Comparison of ENCODE assay signal across 29 mouse cellular contexts in genomic region chr11:100949540-100949939, GRCm38 (mm10). TPM values are rescaled to one million over a fixed set of nuclear protein-coding genes. Genes with fewer than 3 reads are reported as not detected.
A peak's percentile ranks its signal among the peaks of the same experiment; 100 is the strongest.
DNase-seq lines count a peak whose midpoint lies in the region; ATAC-seq and TF ChIP-seq lines count a peak whose summit lies in the region.
"Had no signal": no experiment of that assay in that cellular context is flagged by ENCODE, and none has a peak within 500 bp of the region (broad histone marks: within the 10 kb centered on the region; RNA-seq: fewer than 3 reads in every experiment).

No protein-coding gene starts in this region.

- ATAC-seq in hindbrain, postnatal 0 days: no peak
- ATAC-seq in hindbrain, embryonic 14.5 days (ENCODE audit: low FRiP score): no peak
- ATAC-seq in liver, embryonic 14.5 days (ENCODE audit: insufficient read depth): no peak
- no peak for ATAC-seq in liver, embryonic 12.5 days
- ATAC-seq in midbrain, postnatal 0 days (ENCODE audit: low FRiP score): no peak
- ATAC-seq: CD4-positive, CD25-positive, alpha-beta regulatory T cell, adult 4 months; forebrain, embryonic 14.5 days; midbrain, embryonic 15.5 days had no signal

- 97% methylated on average over 1 of the region's 1 CpGs for WGBS in hindbrain, postnatal 0 days
- 96% methylated on average over 1 of the region's 1 CpGs for WGBS in hindbrain, embryonic 14.5 days
- 73% methylated on average over 1 of the region's 1 CpGs for WGBS in liver, embryonic 14.5 days (ENCODE audit: insufficient replicate concordance)
- 83% methylated on average over 1 of the region's 1 CpGs for WGBS in liver, embryonic 12.5 days (ENCODE audit: insufficient replicate concordance)
- 100% methylated on average over 1 of the region's 1 CpGs for WGBS in midbrain, postnatal 0 days
- WGBS in midbrain, embryonic 10.5 days: 92% methylated on average over 1 of the region's 1 CpGs

- no peak overlapping the region for H3K9ac ChIP-seq in hindbrain, postnatal 0 days (replicated peaks; ENCODE audit: low read length)
- no peak overlapping the region for H3K9ac ChIP-seq in hindbrain, embryonic 14.5 days
- no peak overlapping the region for H3K9ac ChIP-seq in liver, embryonic 14.5 days (replicated peaks)
- no peak overlapping the region for H3K9ac ChIP-seq in liver, embryonic 12.5 days
- no peak overlapping the region for H3K9ac ChIP-seq in midbrain, postnatal 0 days (replicated peaks; ENCODE audit: low read length, poor library complexity, severe bottlenecking)
- H3K9ac ChIP-seq: heart, embryonic 13.5 days; limb, embryonic 13.5 days; liver, embryonic 13.5 days; lung, embryonic 15.5 days; midbrain, embryonic 15.5 days; neural tube, embryonic 12.5 days had no signal

- no peaks in the 10 kb centered on the region for H3K36me3 ChIP-seq in hindbrain, postnatal 0 days (ENCODE audit: insufficient read depth, low read length)
- H3K36me3 ChIP-seq in hindbrain, embryonic 14.5 days (replicated peaks; ENCODE audit: control insufficient read depth, insufficient read depth): no peaks in the 10 kb centered on the region
- no peaks in the 10 kb centered on the region for H3K36me3 ChIP-seq in liver, embryonic 14.5 days (replicated peaks; ENCODE audit: control insufficient read depth, insufficient read depth, low read depth)
- no peaks in the 10 kb centered on the region for H3K36me3 ChIP-seq in liver, embryonic 12.5 days
- no peaks in the 10 kb centered on the region for H3K36me3 ChIP-seq in midbrain, postnatal 0 days (ENCODE audit: insufficient read depth, low read length)
- H3K36me3 ChIP-seq in midbrain, embryonic 10.5 days: no peaks in the 10 kb centered on the region
- H3K36me3 ChIP-seq: limb, embryonic 13.5 days; liver, embryonic 13.5 days; lung, embryonic 15.5 days; midbrain, embryonic 15.5 days; neural tube, embryonic 12.5 days had no signal

- DNase-seq in hindbrain, postnatal 0 days (ENCODE audit: low spot score): no peak
- no peak for DNase-seq in hindbrain, embryonic 14.5 days (ENCODE audit: low spot score)
- no peak for DNase-seq in liver, embryonic 14.5 days (ENCODE audit: low read depth in 3 of 3, low spot score in 3 of 3)
- DNase-seq in midbrain, postnatal 0 days (ENCODE audit: low spot score): no peak
- no peak for DNase-seq in midbrain, embryonic 10.5 days (ENCODE audit: low spot score)
- no peak for DNase-seq in adrenal gland, adult 8-10 months
- DNase-seq: adrenal gland, postnatal 10 days; cerebellum, adult 8-10 months; cerebellum, postnatal 36 days; gastrocnemius, postnatal 36 days; heart, adult 18-20 months; kidney, adult 18-20 months; kidney, postnatal 4 days; layer of hippocampus, adult 9-11 months; liver, embryonic 13.5 days; right cerebral cortex, adult 18-20 months; spleen, adult 18-20 months; thymus, adult 2 months; thymus, postnatal 36 days had no signal

- no peaks in the 10 kb centered on the region for H3K27me3 ChIP-seq in hindbrain, postnatal 0 days (ENCODE audit: insufficient read depth, low read length)
- no peaks in the 10 kb centered on the region for H3K27me3 ChIP-seq in hindbrain, embryonic 14.5 days (ENCODE audit: control insufficient read depth, insufficient read depth, low read length)
- no peaks in the 10 kb centered on the region for H3K27me3 ChIP-seq in liver, embryonic 14.5 days (ENCODE audit: control insufficient read depth, insufficient read depth, low read length)
- H3K27me3 ChIP-seq in liver, embryonic 12.5 days (replicated peaks): no peaks in the 10 kb centered on the region
- no peaks in the 10 kb centered on the region; the same call in 1 of the 2 replicates for H3K27me3 ChIP-seq in midbrain, postnatal 0 days (ENCODE audit: insufficient read depth, low read length)
- no peaks in the 10 kb centered on the region for H3K27me3 ChIP-seq in midbrain, embryonic 10.5 days (ENCODE audit: low read depth, poor library complexity, severe bottlenecking)
- H3K27me3 ChIP-seq: heart, embryonic 13.5 days; limb, embryonic 13.5 days; liver, embryonic 13.5 days; lung, embryonic 15.5 days; midbrain, embryonic 15.5 days; neural tube, embryonic 12.5 days had no signal

- no peak overlapping the region for H3K27ac ChIP-seq in hindbrain, postnatal 0 days
- no peak overlapping the region for H3K27ac ChIP-seq in hindbrain, embryonic 14.5 days
- no peak overlapping the region for H3K27ac ChIP-seq in liver, embryonic 14.5 days
- no peak overlapping the region for H3K27ac ChIP-seq in liver, embryonic 12.5 days
- H3K27ac ChIP-seq in midbrain, postnatal 0 days (ENCODE audit: low read depth, low read length): no peak overlapping the region
- no peak overlapping the region for H3K27ac ChIP-seq in midbrain, embryonic 10.5 days (replicated peaks)
- H3K27ac ChIP-seq: heart, embryonic 13.5 days; limb, embryonic 13.5 days; liver, embryonic 13.5 days; lung, embryonic 15.5 days; macrophage; midbrain, embryonic 15.5 days; neural tube, embryonic 12.5 days had no signal

- H3K9me3 ChIP-seq in hindbrain, postnatal 0 days (ENCODE audit: low read length): peaks cover 5% of the 10 kb centered on the region; the same call in 1 of the 2 replicates
- no peaks in the 10 kb centered on the region for H3K9me3 ChIP-seq in hindbrain, embryonic 14.5 days (ENCODE audit: control insufficient read depth, low read length)
- H3K9me3 ChIP-seq in liver, embryonic 14.5 days (ENCODE audit: control insufficient read depth, low read length): no peaks in the 10 kb centered on the region; the same call in 1 of the 2 replicates
- peaks cover 6% of the 10 kb centered on the region; the same call in 1 of the 2 replicates for H3K9me3 ChIP-seq in liver, embryonic 12.5 days (replicated peaks)
- H3K9me3 ChIP-seq in midbrain, postnatal 0 days (ENCODE audit: low read length): 0 out of 2 replicates have a peak, but pooled peaks cover 4% of the 10 kb centered on the region
- H3K9me3 ChIP-seq in midbrain, embryonic 10.5 days (replicated peaks): no peaks in the 10 kb centered on the region; the same call in 1 of the 2 replicates
- H3K9me3 ChIP-seq: limb, embryonic 13.5 days; liver, embryonic 13.5 days; lung, embryonic 15.5 days; midbrain, embryonic 15.5 days; neural tube, embryonic 12.5 days had no signal

- TF ChIP-seq CTCF in hindbrain, postnatal 0 days (IDR thresholded peaks at IDR 0.05; ENCODE audit: low read depth): peak; percentile 30
- peak; percentile 23; the same call in 1 of the 2 replicates for TF ChIP-seq CTCF in liver, embryonic 14.5 days (IDR thresholded peaks at IDR 0.05; ENCODE audit: low read depth)
- TF ChIP-seq CTCF in midbrain, postnatal 0 days (IDR thresholded peaks at IDR 0.05): peak; percentile 34; the same call in 1 of the 2 replicates

- H3K4me3 ChIP-seq in hindbrain, postnatal 0 days (ENCODE audit: low read length): no peak overlapping the region
- H3K4me3 ChIP-seq in hindbrain, embryonic 14.5 days (replicated peaks; ENCODE audit: low read length): no peak overlapping the region
- H3K4me3 ChIP-seq in liver, embryonic 14.5 days (ENCODE audit: insufficient read depth in 1 of 2, low read depth in 2 of 2, low read length in 2 of 2): no peak overlapping the region
- no peak overlapping the region for H3K4me3 ChIP-seq in liver, embryonic 12.5 days
- no peak overlapping the region for H3K4me3 ChIP-seq in midbrain, postnatal 0 days (ENCODE audit: low read depth, low read length)
- no peak overlapping the region for H3K4me3 ChIP-seq in midbrain, embryonic 10.5 days
- H3K4me3 ChIP-seq: heart, embryonic 13.5 days; limb, embryonic 13.5 days; liver, embryonic 13.5 days; lung, embryonic 15.5 days; midbrain, embryonic 15.5 days; myocyte; neural tube, embryonic 12.5 days had no signal

- H3K4me2 ChIP-seq in hindbrain, postnatal 0 days (ENCODE audit: low read depth, low read length): no peak overlapping the region
- no peak overlapping the region for H3K4me2 ChIP-seq in hindbrain, embryonic 14.5 days (replicated peaks)
- H3K4me2 ChIP-seq in liver, embryonic 14.5 days (ENCODE audit: low read depth): no peak overlapping the region
- no peak overlapping the region for H3K4me2 ChIP-seq in liver, embryonic 12.5 days
- no peak overlapping the region for H3K4me2 ChIP-seq in midbrain, postnatal 0 days (ENCODE audit: low read depth, low read length, poor library complexity, severe bottlenecking)
- H3K4me2 ChIP-seq: heart, embryonic 13.5 days; limb, embryonic 13.5 days; liver, embryonic 13.5 days; lung, embryonic 15.5 days; midbrain, embryonic 15.5 days; neural tube, embryonic 12.5 days had no signal

- TF ChIP-seq EP300 in liver, embryonic 14.5 days (IDR thresholded peaks at IDR 0.05; ENCODE audit: low read depth): 0 out of 2 replicates have a peak, but pooled peaks have one; percentile 5

- H3K4me1 ChIP-seq in hindbrain, postnatal 0 days (ENCODE audit: insufficient read depth, low read length): no peaks in the 10 kb centered on the region
- H3K4me1 ChIP-seq in hindbrain, embryonic 14.5 days (replicated peaks; ENCODE audit: control insufficient read depth, insufficient read depth, low read length): 0 out of 2 replicates have a peak, but pooled peaks cover 5% of the 10 kb centered on the region
- peaks cover 0 to 15% of the 10 kb centered on the region in 2 experiments; a peak in 2 of 4 replicates for H3K4me1 ChIP-seq in liver, embryonic 14.5 days (replicated peaks; ENCODE audit: control insufficient read depth in 2 of 2, insufficient read depth in 2 of 2, low read length in 1 of 2)
- peaks cover 17% of the 10 kb centered on the region for H3K4me1 ChIP-seq in liver, embryonic 12.5 days
- H3K4me1 ChIP-seq in midbrain, postnatal 0 days (ENCODE audit: insufficient read depth, low read length): no peaks in the 10 kb centered on the region
- no peaks in the 10 kb centered on the region for H3K4me1 ChIP-seq in midbrain, embryonic 10.5 days
- H3K4me1 ChIP-seq: limb, embryonic 13.5 days; midbrain, embryonic 15.5 days had no signal

RNA-seq across cellular contexts. Expression of gene Stat3, which starts 10.2 kb away (rescaled TPM):
- total RNA-seq in hindbrain, postnatal 0 days (2014; rRNA removed): 49.7 and 56.2 TPM in 2 replicates
- 41.4 and 43.4 TPM in 2 replicates for polyA plus RNA-seq in hindbrain, postnatal 0 days (2015; fragmentation: Nextera tagmentation; extraction: Ambion mirVana)
- polyA plus RNA-seq in hindbrain, embryonic 14.5 days (2014; fragmentation: Nextera tagmentation; extraction: Ambion mirVana): 49.1 and 50.6 TPM in 2 replicates
- polyA plus RNA-seq in liver, embryonic 14.5 days (2012; rRNA removed): 15.0 and 17.7 TPM in 2 replicates
- polyA plus RNA-seq in liver, embryonic 14.5 days (2014; fragmentation: Nextera tagmentation; extraction: Ambion mirVana): 27.2 and 27.4 TPM in 2 replicates
- polyA plus RNA-seq in liver, embryonic 12.5 days (2016; fragmentation: Nextera tagmentation; extraction: Ambion mirVana): 37.3 and 40.1 TPM in 2 replicates
- total RNA-seq in midbrain, postnatal 0 days (2014; rRNA removed): 37.8 and 47.1 TPM in 2 replicates
- polyA plus RNA-seq in midbrain, postnatal 0 days (2015; fragmentation: Nextera tagmentation; extraction: Ambion mirVana): 34.2 and 40.8 TPM in 2 replicates
- polyA plus RNA-seq in midbrain, embryonic 10.5 days (2016; fragmentation: Nextera tagmentation; extraction: Ambion mirVana): 16.9 and 20.4 TPM in 2 replicates
- 100 to 1,000 TPM in 1 of 4 experiments, 10 to 100 TPM in 3; 84.0 to 116 (median 95.7) TPM for total RNA-seq in adrenal gland, adult 8-10 months (2022)

RNA-seq across cellular contexts. Expression of gene Cavin1, which starts 21.1 kb away (rescaled TPM):
- total RNA-seq in hindbrain, postnatal 0 days (2014; rRNA removed): 19.7 and 26.3 TPM in 2 replicates
- polyA plus RNA-seq in hindbrain, postnatal 0 days (2015; fragmentation: Nextera tagmentation; extraction: Ambion mirVana): 48.6 and 50.2 TPM in 2 replicates
- polyA plus RNA-seq in hindbrain, embryonic 14.5 days (2014; fragmentation: Nextera tagmentation; extraction: Ambion mirVana): 20.1 and 21.1 TPM in 2 replicates
- 5.0 and 7.0 TPM in 2 replicates for polyA plus RNA-seq in liver, embryonic 14.5 days (2012; rRNA removed)
- 8.1 and 8.7 TPM in 2 replicates for polyA plus RNA-seq in liver, embryonic 14.5 days (2014; fragmentation: Nextera tagmentation; extraction: Ambion mirVana)
- polyA plus RNA-seq in liver, embryonic 12.5 days (2016; fragmentation: Nextera tagmentation; extraction: Ambion mirVana): 28.9 and 30.0 TPM in 2 replicates
- total RNA-seq in midbrain, postnatal 0 days (2014; rRNA removed): 24.8 and 26.0 TPM in 2 replicates
- 46.0 and 47.5 TPM in 2 replicates for polyA plus RNA-seq in midbrain, postnatal 0 days (2015; fragmentation: Nextera tagmentation; extraction: Ambion mirVana)
- polyA plus RNA-seq in midbrain, embryonic 10.5 days (2016; fragmentation: Nextera tagmentation; extraction: Ambion mirVana): 16.7 and 21.8 TPM in 2 replicates
- 100 to 1,000 TPM; 321 to 363 (median 344) TPM for total RNA-seq in adrenal gland, adult 8-10 months (2022)

RNA-seq across cellular contexts. Expression of gene Atp6v0a1, which starts 59.7 kb away (rescaled TPM):
- total RNA-seq in hindbrain, postnatal 0 days (2014; rRNA removed): 213 and 222 TPM in 2 replicates
- 162 and 181 TPM in 2 replicates for polyA plus RNA-seq in hindbrain, postnatal 0 days (2015; fragmentation: Nextera tagmentation; extraction: Ambion mirVana)
- 143 and 152 TPM in 2 replicates for polyA plus RNA-seq in hindbrain, embryonic 14.5 days (2014; fragmentation: Nextera tagmentation; extraction: Ambion mirVana)
- 28.3 and 29.5 TPM in 2 replicates for polyA plus RNA-seq in liver, embryonic 14.5 days (2012; rRNA removed)
- polyA plus RNA-seq in liver, embryonic 14.5 days (2014; fragmentation: Nextera tagmentation; extraction: Ambion mirVana): 37.8 and 40.3 TPM in 2 replicates
- polyA plus RNA-seq in liver, embryonic 12.5 days (2016; fragmentation: Nextera tagmentation; extraction: Ambion mirVana): 56.5 and 57.6 TPM in 2 replicates
- total RNA-seq in midbrain, postnatal 0 days (2014; rRNA removed): 242 and 247 TPM in 2 replicates
- 204 and 210 TPM in 2 replicates for polyA plus RNA-seq in midbrain, postnatal 0 days (2015; fragmentation: Nextera tagmentation; extraction: Ambion mirVana)
- polyA plus RNA-seq in midbrain, embryonic 10.5 days (2016; fragmentation: Nextera tagmentation; extraction: Ambion mirVana): 33.9 and 43.9 TPM in 2 replicates
- 100 to 1,000 TPM; 155 to 222 (median 186) TPM for total RNA-seq in adrenal gland, adult 8-10 months (2022)
